Mouse (Mus musculus): ENCODE measurements at regions not wholly inside any gene's neighbourhood (a gene's known extent, or its start where the extent isn't known, plus 50 kb on each side); places are given as distances from the start of the nearest gene placed in this dataset.

DNA sequence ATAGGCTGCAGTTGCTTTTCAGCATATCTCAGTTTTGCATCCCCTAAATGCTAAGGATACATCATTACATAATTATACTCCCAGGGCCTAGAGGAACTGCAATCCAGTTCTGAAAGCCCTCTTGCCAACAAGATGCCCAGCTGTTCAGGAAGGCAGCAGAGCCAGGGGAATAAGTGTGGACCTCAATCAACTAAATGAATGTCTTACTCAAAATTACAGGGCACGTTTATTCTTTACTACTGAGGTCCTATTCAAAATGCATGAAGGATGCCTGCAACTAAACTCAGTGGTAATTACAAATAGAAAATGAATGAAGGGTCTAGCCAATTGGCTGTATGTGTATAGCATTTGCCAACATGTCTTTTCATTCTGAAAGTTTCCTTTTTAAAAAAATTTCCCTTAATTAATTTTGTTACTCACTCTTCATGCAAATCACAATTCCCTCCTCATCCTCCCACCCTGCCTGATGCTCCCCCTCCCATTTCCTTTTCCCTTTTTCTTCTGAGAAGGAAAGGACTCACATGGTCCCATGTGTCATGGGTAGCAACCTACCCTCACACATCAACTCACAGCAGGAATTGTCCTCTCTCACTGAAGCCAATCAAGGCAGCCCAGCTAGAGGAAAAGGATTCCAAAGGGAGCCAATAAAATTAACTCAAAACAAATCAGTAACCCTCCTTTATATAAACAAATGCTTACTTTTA lies 86.9 kb upstream of the Ins1 start:
- 48% methylated on average over 1 of the region's 1 CpGs for WGBS
- Histone ChIP-seq H3K27me3 (ENCODE audit: insufficient read depth, low read length) (no peaks in the 10 kb centered on the region), H3K27ac (no peak overlapping the region), H3K9me3 (ENCODE audit: low read length) (no peaks in the 10 kb centered on the region), H3K4me2 (ENCODE audit: low read depth, low read length) (no peak overlapping the region), H3K9ac (replicated peaks; ENCODE audit: low read length) (no peak overlapping the region), H3K4me3 (ENCODE audit: low read length) (no peak overlapping the region), H3K36me3 (ENCODE audit: insufficient read depth, low read length) (no peaks in the 10 kb centered on the region), H3K4me1 (ENCODE audit: insufficient read depth, low read length) (no peaks in the 10 kb centered on the region)
- no peak for TF ChIP-seq CTCF (IDR thresholded peaks at IDR 0.05; ENCODE audit: low read depth)
- no peak for ATAC-seq
- no peak for DNase-seq (ENCODE audit: low spot score)

DNA sequence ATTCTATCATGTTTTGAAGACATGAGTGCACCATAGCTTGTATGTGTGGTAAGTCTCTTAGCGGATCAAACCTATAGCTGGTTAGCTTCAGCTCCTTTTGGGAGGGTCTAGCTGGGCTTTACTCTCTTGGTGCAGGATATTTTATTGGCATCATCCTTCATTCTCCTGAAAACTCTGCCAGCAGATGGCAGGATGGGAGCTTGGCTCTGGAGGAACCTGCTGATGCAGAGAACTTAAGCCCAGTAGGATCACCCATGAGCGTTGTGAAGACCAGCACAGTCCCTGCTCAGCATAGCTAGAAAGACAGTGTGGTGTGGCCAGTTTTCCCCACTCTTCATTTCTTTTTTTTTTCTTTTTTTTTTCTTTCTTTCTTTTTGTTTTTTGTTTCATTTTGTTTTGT lies 70.3 kb upstream of the Ins1 start:
- Histone ChIP-seq H3K36me3 (ENCODE audit: insufficient read depth, low read length) (no peaks in the 10 kb centered on the region), H3K4me1 (ENCODE audit: insufficient read depth, low read length) (no peaks in the 10 kb centered on the region), H3K9me3 (ENCODE audit: low read length) (no peaks in the 10 kb centered on the region), H3K27me3 (ENCODE audit: insufficient read depth, low read length) (no peaks in the 10 kb centered on the region), H3K4me2 (ENCODE audit: low read depth, low read length) (no peak overlapping the region), H3K27ac (no peak overlapping the region), H3K4me3 (ENCODE audit: low read length) (no peak overlapping the region), H3K9ac (replicated peaks; ENCODE audit: low read length) (no peak overlapping the region)
- ATAC-seq (no peak), DNase-seq (ENCODE audit: low spot score) (no peak)
- 73% methylated on average over 2 of the region's 2 CpGs for WGBS
- no peak for TF ChIP-seq CTCF (IDR thresholded peaks at IDR 0.05; ENCODE audit: low read depth)

- Histone ChIP-seq H3K27ac (no peak overlapping the region), H3K4me1 (ENCODE audit: insufficient read depth, low read length) (no peaks in the 10 kb centered on the region), H3K36me3 (ENCODE audit: insufficient read depth, low read length) (no peaks in the 10 kb centered on the region), H3K9me3 (ENCODE audit: low read length) (no peaks in the 10 kb centered on the region), H3K9ac (replicated peaks; ENCODE audit: low read length) (no peak overlapping the region), H3K27me3 (ENCODE audit: insufficient read depth, low read length) (no peaks in the 10 kb centered on the region), H3K4me2 (ENCODE audit: low read depth, low read length) (no peak overlapping the region), H3K4me3 (ENCODE audit: low read length) (no peak overlapping the region)
- DNase-seq (ENCODE audit: low spot score), result no peak
- ATAC-seq, result no peak
- no peak for TF ChIP-seq CTCF (IDR thresholded peaks at IDR 0.05; ENCODE audit: low read depth)
- WGBS, result 61% methylated on average over 4 of the region's 4 CpGs
These were observed 64.4 kb upstream of the Ins1 start for GRCm38 (mm10) chr19:52199545-52200284.

- peak; percentile 17 for DNase-seq (ENCODE audit: low spot score)
- Histone ChIP-seq H3K4me3 (ENCODE audit: low read length) (no peak overlapping the region), H3K27me3 (ENCODE audit: insufficient read depth, low read length) (no peaks in the 10 kb centered on the region), H3K4me1 (ENCODE audit: insufficient read depth, low read length) (no peaks in the 10 kb centered on the region), H3K27ac (no peak overlapping the region), H3K9me3 (ENCODE audit: low read length) (no peaks in the 10 kb centered on the region), H3K9ac (replicated peaks; ENCODE audit: low read length) (no peak overlapping the region), H3K36me3 (ENCODE audit: insufficient read depth, low read length) (no peaks in the 10 kb centered on the region), H3K4me2 (ENCODE audit: low read depth, low read length) (no peak overlapping the region)
- 47% methylated on average over 2 of the region's 2 CpGs for WGBS
- ATAC-seq, result no peak
- no peak for TF ChIP-seq CTCF (IDR thresholded peaks at IDR 0.05; ENCODE audit: low read depth)
These were observed 56.4 kb upstream of the Ins1 start for GRCm38 (mm10) chr19:52207725-52208124.

All from hindbrain, postnatal 0 days (tissue).